Mouse (Mus musculus): ENCODE data around the gene Afmid. TPM values are rescaled to one million over a fixed set of nuclear protein-coding genes. Genes with fewer than 3 reads are reported as not detected.
"Not testable (repeated sequence)": the region's sequence is repeated elsewhere in the genome, so short reads cannot be mapped to it uniquely, and the experiment has no call there.

Afmid gene
- total RNA-seq, 2 experiments from 2014 or later, result 4.6 to 5.4 TPM

DNA sequence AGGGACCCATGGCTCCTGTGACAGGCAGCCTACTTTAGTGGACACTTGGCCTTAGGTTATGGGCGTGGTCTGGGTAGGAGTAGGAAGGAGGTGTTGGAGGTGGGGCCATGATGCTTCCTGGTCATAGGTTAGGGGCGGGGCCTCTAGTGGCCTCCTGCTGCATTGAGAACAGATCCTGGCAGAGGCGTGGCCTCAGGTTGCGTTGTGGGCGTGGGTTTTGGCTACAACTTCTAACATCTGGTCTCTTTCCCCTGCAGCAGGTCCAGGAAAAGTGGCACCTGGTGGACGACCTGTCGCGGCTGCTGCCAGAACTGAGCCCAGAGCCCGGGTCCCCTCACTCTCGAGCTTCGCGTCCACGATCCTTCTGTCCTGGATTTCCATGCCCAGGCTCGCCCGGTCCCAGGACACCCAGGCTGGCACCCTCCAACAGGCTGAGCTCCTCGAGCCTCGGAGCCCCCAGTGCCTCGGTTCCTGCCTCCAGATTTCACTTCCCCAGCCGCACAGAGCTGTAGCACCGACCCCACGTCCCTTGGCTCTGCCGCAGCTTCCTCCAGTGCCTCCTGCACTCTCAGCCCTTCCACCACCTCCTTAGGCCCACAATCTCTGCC, 33.3 kb upstream of the Afmid start:
- no peak for DNase-seq (ENCODE audit: extremely low spot score in 1 of 2, low spot score in 1 of 2)

DNA sequence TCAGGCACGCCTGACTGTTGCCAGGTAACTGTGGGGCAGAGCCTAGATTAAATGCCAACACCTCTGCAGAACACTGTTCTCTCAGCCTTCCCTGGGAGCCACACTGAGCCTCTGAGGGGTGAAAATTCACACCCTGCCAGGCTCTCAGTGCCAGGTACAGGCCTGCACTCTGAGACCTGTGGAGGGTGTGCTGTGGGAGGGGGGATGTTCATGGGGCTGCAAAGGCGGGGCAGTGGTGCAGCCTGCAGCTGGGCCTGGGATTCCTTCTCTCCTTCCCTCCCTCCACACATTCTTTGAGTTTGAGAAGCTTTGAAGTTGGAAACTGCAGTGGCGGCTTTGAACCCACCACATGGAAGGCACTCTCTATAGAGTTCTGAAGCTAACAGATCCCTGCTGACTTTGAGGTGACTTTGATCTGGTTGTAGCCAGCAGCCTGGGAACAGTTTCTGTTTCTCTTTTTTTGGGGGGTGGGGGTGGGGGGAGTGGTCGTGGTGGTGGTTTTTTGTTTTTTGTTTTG, 31.6 kb upstream of the Afmid start:
- no peak for DNase-seq (ENCODE audit: extremely low spot score in 1 of 2, low spot score in 1 of 2)

DNA sequence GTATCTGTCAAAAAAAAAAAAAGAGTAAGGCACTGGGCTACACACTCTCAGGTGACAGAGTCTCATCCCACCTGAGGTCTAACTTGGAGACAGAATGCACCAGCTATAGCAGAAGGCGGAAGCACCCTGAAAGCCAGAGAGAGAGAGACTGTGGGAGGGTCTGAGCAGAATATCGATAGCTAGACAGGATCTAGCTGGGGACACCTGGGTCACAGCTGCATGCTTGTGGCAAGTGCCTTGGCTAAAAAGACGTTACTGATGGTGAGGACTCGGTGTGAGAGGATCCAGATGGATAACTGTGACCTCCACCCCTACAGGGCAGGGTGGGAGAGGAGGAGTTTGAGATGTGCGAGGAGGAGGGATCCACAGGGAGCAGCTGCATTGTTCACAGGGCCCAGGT, 28.8 kb upstream of the Afmid start:
- DNase-seq (ENCODE audit: extremely low spot score in 1 of 2, low spot score in 1 of 2), result no peak

DNA sequence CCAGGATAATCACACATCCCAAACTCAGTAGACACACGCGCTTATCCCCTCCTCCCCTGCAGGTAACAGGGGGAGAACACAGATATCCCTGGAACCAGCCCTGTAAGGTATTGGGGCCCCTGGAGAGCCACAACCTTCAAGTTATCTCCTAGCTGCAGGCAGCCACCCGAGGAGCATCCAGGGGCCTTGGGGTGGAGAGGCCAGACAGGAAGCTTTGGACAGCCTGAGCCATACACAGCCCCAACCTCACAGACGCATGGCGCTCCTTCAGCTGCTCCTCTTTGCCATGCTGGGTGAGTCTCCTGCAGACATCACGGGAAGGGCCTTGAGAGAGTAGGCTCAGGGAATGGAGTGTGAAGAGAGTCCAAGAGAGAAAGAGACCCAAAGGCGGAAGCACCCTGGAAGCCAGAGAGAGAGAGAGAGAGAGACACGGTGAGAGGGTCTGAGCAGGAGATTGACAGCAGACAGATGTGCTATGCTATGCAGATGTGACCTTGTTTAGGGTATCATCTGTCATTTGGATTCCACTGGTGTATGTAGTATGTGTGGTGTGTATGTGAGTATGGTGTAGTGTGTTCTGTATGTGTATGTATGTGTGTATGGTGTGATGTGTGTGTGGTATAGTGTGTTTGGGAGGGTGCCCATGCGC, 28.1 kb upstream of the Afmid start, which contains the start of gene 6030468B19Rik:
Gene 6030468B19Rik, plus strand, starts transcription at position 150 of the 649 bp plus-strand sequence.
- no peak for DNase-seq (ENCODE audit: extremely low spot score in 1 of 2, low spot score in 1 of 2)

DNA sequence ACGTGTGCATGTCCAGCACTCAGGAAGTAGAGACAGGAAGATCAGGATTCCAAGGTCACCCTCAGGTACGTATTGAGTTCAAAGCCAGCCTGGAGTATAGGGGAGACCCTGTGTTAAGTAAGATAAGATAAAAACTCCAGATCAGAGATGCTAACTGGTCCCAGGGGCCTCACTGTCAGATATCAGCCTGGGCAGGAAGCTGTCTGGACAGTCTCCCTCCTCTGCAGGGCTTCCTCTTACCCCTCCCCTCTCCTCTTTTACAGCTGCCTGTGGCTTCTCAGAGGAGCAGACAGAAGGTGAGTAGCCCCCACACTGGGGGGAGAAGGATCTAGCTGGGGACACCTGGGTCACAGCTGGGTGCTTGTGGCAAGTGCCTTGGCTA, 27.6 kb upstream of the Afmid start:
- no peak for DNase-seq (ENCODE audit: extremely low spot score in 1 of 2, low spot score in 1 of 2)

DNA sequence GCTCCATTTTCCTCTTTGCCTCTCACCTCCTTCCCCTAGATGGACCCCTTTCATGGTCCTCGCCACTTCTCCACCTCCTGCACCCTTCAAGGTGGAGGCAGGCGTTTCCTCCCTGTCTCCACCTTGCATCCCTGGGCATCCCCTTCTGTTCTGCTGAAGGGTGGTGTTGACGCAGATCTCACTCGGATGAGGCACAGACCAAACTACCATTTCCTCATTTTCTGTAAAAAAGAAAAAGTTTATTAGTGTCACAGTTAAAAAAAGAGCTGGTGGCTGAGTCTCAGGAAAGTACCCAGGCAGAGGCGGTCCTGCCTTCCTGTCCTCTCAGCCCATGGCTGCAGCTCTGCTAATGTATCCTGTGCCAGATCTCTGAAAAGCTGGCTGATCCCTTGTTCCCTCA, 26.6 kb upstream of the Afmid start:
- DNase-seq (ENCODE audit: extremely low spot score in 1 of 2, low spot score in 1 of 2), result no peak

DNA sequence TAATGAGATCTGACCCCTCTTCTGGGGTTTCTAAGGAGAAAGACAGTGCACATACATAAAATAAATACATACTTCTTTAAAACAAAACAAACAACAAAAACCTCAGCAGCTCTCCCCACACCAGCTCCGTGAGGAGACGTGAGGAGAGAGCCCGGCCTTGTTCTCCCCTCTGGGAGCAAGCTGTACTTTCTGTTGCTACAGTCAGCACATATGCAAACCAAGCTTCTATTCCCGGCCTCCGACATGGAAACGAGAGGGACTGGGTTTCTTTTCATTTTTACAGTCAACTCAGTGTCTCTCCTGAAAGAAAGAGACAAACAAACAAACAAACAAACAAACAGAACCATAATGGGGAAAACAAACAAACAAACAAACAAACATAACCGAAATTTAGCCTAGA, 25.7 kb upstream of the Afmid start:
- DNase-seq (ENCODE audit: extremely low spot score in 1 of 2, low spot score in 1 of 2), result no peak

DNA sequence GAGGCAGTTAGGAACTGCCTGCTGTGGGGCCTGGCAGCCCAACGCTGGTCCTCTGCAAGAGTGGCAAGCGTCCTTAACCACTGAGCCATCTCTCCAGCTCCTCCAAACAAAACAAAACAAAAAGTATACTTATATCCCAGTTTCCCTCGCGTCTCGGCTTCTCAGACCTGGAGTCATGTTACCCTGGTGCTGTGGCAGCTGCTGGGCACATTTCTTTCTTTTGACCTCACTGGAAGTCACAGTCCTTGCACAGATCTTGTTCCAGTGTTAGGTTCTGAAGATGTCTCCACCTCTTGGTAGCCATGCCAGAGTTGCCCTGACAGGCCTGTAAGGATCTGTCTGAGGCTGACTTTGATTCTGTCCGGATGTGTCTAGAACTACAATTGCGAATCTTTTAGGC, 24.1 kb upstream of the Afmid start:
- no peak for DNase-seq (ENCODE audit: extremely low spot score in 1 of 2, low spot score in 1 of 2)

DNA sequence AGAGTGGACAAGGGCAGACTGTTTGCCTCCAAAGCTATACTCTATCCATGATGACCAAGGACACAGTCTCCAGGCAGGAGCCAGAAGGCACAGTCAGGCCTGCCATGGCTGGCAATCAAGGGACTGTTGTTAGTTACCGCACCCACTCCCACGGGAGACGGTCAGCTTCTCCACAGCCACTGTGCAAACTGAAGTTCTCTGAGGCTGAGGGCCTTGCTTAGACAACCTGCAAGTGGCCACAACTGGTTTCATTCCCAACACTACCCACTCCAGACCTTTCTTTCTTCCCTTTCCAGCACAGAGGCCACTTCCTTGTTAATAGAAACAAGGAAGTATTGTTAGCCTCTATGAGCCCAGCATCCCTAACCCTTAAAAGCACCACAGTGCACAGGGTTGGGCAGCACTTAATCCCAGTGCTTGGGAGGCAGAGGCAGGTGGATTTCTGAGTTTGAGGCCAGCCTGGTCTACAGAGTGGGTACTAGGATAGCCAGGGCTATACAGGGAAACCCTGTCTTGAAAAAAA, 22.5 kb upstream of the Afmid start:
- DNase-seq (ENCODE audit: extremely low spot score in 1 of 2, low spot score in 1 of 2), result no peak

DNA sequence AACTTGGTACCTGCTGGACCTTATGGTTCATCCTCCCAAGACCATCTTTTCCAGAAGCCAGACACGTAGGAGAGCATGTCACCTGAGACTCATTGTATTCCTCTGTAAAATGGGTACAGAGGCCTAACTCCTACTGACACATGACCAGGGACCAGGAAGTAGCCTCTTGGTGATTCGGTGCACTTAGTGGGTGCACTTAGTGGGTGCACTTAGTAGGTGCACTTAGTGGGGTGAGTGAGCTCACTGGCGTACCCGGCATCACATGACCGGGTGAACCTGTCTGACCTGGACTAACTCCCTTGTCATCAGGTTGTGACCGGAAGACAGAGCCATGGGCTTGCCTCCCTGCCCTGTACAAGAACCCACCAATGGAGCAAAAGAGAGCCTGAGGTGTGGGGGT, 18.9 kb upstream of the Afmid start:
- no peak for DNase-seq (ENCODE audit: extremely low spot score in 1 of 2, low spot score in 1 of 2)

DNA sequence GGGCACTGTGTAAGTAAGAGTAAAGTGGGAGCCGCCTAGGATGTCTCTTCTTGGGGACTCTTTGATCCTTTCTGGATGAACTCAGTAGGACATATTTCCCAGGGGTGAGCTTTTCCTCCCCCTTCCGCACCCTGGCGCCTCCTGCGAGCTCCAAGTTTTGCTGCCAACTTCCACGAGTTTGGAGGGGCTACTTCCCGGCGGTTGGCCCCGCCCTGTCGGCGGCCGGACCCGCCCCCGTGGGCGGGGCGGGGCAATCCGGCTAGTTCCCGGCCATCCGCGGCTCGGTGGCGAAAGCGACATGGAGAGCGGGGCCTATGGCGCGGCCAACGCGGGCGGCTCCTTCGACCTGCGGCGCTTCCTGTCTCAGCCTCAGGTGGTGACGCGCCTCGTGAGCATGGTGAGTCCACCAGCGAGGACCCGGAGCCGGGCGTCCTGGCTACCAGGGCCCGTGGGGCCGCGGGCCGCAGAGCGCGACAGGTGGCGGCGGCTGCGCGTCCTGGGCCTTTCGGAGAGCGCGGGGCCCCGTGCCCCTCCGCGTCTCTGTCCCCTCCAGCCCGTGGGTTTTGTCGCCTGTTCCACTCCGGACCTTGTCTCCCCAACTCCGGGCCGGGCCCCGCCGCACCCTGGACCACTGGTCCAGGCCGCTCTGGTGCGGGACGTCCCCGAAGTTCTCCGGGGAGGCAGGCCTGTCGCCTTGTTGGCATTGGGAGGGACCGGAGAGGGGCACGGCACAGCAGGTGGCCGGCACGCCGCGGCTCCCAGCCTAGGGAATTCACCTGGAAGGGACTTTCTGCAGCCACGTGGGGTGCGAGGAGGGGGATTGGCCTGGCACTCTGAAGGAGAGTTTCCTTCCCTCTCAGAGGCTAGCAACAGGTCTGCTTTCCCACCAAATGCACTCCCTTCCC, 16.1 kb upstream of the Afmid start, which contains the start of the genes Gm20708 and Syngr2:
Gene Gm20708, plus strand, starts transcription at position 262 of the 905 bp plus-strand sequence.
Gene Syngr2, plus strand, starts transcription at position 262 of the 905 bp plus-strand sequence.
- peak; percentile 34 to 47 for DNase-seq (ENCODE audit: extremely low spot score in 1 of 2, low spot score in 1 of 2)

DNA sequence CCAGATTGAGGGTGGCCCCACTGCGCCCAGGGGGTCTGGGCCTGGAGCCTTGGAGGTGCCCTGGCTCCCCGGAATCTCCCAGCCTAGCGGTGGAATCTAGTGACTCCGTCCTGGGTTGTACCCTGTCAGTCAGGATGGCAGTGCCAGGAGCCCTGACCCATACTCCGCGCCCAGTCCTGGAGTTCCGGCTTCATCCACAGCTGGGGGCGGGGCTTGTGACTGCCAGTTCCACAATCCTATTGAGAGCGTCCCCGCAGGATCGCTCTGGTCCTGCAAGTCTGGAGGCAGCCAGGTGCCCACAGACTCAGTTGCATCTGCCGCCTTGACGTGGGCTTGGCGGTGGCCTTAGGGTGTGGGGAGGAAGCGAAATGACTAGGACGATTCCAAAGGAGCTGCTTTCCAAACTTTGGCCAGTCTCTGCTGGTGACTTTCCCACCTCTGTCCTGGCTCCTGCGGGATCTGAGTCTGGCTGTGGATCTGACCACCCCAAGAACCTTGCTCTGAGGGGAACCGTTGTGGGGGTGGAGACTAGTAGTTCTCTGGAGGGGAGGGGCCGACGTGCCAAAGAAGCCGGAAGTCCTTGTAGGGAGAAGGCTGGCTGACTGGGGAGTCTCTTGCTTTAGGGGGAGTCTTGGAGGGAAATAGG, 15.2 kb upstream of the Afmid start:
- peak in 1 of 2 experiments; percentile 61 for DNase-seq (ENCODE audit: extremely low spot score in 1 of 2, low spot score in 1 of 2)

DNA sequence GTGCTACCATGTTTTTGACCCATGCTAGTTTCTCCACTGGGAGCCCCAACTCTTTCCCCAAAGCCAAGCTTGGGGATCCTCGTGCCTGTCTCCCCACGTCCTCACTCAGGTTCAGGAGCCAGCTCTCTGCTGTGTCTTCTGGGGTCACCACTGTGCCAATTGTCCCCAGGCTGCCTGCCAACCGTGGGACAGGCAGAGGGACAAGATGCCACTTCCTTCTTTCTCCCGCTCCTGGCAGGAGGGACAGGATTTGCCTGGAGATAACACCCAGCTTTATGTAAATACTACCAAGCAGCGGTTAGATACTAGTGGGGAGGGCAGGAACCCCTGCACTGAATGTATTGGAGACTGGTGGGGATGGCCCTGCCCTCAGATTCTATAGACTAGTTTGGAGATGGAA, 11.9 kb upstream of the Afmid start:
- DNase-seq (ENCODE audit: extremely low spot score in 1 of 2, low spot score in 1 of 2), result no peak

DNA sequence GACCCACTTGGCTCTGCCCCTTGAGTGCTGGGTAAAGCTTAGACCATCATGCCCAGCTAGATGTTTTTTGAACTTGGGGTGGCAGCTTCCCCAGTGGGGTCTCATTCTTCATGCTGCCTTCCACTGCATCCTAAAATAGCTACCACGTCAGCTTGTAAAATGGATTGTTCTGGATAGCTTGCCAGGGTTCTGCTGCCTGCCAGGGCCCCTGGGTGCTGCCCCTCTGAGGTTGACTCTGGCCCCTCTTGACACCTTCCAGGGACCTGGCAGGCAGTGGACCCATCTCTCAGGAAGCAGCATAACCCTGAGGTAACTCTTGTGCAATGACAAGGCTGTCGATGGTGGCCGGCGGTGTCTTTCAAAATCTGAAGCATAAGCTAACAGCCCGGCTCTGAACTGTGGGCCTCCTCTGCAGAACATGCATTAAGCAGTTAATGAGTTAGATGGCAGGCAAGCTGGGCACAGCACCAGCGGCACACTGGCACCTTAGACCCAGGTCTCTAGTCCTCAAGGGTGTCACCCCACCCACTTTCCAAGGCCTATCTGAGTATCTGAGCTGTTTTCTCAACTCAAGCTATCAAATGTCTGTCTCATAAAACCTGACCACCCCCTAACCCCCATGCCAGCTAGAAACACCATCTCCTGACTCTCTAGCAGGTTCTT, 10.9 kb upstream of the Afmid start:
- DNase-seq (ENCODE audit: extremely low spot score in 1 of 2, low spot score in 1 of 2), result no peak

DNA sequence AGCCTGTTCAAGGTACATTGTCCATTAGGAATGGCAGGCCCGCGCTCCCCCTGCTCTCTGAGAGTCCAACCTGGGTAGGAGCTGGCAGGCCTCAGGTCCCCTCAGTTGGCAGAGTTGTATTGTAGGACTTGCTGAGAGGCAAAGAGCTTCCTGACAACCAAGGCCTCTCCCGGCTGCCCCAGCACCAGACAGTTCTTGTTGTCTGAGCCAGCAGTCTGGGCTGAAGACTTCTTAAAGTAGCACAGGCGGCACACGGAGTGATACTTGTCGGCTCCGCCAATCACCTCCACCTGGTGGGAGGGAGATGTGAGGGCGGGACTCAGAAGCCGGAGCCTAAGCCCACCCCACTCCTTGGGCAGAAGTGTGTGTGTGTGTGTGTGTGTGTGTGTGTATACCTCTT, 9.9 kb upstream of the Afmid start:
- not testable (repeated sequence) for DNase-seq (ENCODE audit: extremely low spot score in 1 of 2, low spot score in 1 of 2)

DNA sequence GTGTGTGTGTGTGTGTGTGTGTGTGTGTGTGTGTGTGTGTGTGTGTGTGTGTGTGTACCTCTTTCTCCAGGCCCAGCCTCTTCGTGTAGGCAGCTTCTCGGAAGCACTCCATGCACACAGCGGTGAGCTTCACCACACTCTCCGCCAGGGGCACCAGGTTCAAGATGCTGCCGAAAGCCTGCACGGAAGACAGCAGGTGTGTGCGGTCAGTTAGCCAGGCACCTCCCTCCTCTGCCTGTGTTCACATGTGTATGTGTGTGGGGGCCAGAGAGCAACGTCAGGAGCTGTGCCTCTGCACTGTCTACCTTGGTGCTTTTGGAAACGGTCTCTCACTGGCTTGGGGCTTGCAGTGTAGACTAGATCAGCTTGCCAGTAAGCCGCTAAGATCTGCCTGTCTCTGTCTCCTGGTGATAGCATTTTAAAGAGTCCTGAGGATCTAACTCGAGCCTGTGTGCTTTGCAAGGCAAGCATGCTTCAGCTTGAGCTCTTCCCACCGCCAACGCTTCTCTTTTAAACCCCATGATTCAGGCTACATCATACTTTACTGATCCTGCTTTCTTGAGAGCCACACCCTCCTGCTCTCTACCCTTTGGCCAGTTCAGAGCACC, 9.2 kb upstream of the Afmid start:
- DNase-seq (ENCODE audit: extremely low spot score in 1 of 2, low spot score in 1 of 2), result no peak

DNA sequence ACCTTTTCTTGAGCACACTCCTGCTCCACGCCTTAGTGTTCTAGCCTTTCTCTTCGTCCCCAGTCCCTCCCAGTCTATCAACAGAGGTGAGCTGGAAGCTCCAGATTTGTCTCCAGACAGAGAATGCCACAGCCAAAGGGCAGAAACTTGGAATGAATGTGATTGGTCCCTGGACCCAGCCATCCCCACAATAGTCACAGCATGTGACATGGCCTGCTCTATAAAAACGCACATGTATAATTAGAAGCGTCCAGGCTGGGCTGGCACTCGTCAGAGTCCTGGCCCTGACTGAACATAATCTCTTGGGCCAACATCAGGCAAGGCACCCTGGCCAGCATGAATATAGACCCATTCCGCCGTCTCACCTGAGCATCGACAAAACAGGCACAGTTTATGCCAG, 6.6 kb upstream of the Afmid start:
- DNase-seq (ENCODE audit: extremely low spot score in 1 of 2, low spot score in 1 of 2), result no peak

DNA sequence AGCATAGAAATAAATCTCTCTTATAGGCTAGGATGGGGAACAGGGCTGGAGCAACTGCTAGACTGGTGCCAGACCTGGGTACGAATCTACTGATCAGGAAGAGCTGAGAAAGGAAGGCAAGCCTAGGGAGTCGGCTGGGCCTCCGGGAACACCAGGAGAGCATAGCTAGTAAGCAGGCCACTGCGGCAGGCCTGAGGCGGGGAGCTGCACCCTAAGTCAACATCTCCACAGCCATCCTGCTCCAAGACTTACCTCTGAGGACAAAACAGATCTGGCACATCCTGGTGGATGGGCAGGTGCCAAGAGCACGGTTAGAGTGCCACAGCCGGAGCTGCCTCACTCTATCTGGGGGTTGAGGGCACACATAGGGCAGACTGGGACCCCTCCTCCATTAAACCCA, 5.6 kb upstream of the Afmid start:
- no peak for DNase-seq (ENCODE audit: extremely low spot score in 1 of 2, low spot score in 1 of 2)

DNA sequence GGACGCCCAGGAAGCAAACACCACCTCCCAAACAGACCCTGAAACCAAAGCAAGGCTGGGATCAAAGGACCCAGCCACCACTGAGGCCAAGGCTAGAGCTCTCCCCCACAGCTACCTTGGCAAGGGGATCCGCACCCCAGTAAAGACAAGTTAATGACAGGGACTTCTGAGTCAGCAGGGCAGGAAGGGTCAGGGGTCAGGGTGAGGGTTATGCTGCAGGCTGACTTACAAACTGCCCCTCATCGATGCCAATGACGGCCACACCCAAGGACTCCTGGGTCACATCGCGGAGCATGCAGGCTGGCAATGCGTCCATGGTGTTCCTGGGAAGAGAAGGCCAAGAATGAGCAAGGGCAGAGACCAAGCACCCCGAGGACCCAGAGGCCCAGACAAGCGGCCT, 3.9 kb upstream of the Afmid start:
- DNase-seq (ENCODE audit: extremely low spot score in 1 of 2, low spot score in 1 of 2), result no peak
